Mouse (Mus musculus): Measurements from ENCODE around the gene Fam160a1. TPM values are rescaled to one million over a fixed set of nuclear protein-coding genes. Genes with fewer than 3 reads are reported as not detected.

The Fam160a1 gene
- total RNA-seq, 2 experiments from 2014 or later: 13.5 to 15.0 TPM

- no peak for TF ChIP-seq CTCF (conservative IDR thresholded peaks at IDR 0.05)
- DNase-seq (ENCODE audit: low spot score in 2 of 2): no peak
- Histone ChIP-seq H3K27ac (no peak overlapping the region), H3K4me3 (no peak overlapping the region)
These were observed 101.3 kb downstream of the Fam160a1 start for GRCm38 (mm10) chr3:85715764-85716297.

GRCm38 (mm10) chr3:85713936-85714709 is 103.0 kb downstream of the Fam160a1 start:
- Histone ChIP-seq H3K27ac (no peak overlapping the region), H3K4me3 (no peak overlapping the region)
- DNase-seq (ENCODE audit: low spot score in 2 of 2): no peak
- no peak for TF ChIP-seq CTCF (conservative IDR thresholded peaks at IDR 0.05)

- TF ChIP-seq CTCF (conservative IDR thresholded peaks at IDR 0.05): no peak
- Histone ChIP-seq H3K27ac (no peak overlapping the region), H3K4me3 (no peak overlapping the region)
- DNase-seq (ENCODE audit: low spot score in 2 of 2): no peak
These were observed 106.4 kb downstream of the Fam160a1 start for GRCm38 (mm10) chr3:85710695-85711094.

- H3K27ac ChIP-seq: no peak overlapping the region
- H3K4me3 ChIP-seq: no peak overlapping the region
- DNase-seq (ENCODE audit: low spot score in 2 of 2): peak; percentile 33 to 51
- TF ChIP-seq CTCF (conservative IDR thresholded peaks at IDR 0.05): peak; percentile 95
These were observed 109.7 kb downstream of the Fam160a1 start for GRCm38 (mm10) chr3:85707421-85707820.

- Histone ChIP-seq H3K27ac (no peak overlapping the region), H3K4me3 (no peak overlapping the region)
- DNase-seq (ENCODE audit: low spot score in 2 of 2): no peak
- no peak for TF ChIP-seq CTCF (conservative IDR thresholded peaks at IDR 0.05)
These were observed 113.8 kb downstream of the Fam160a1 start for GRCm38 (mm10) chr3:85703141-85703882.

- no peak overlapping the region for H3K4me3 ChIP-seq
- no peak for DNase-seq (ENCODE audit: low spot score in 2 of 2)
- no peak for TF ChIP-seq CTCF (conservative IDR thresholded peaks at IDR 0.05)
- no peak overlapping the region for H3K27ac ChIP-seq
These were observed 118.6 kb downstream of the Fam160a1 start for GRCm38 (mm10) chr3:85698496-85698895.

- Histone ChIP-seq H3K4me3 (no peak overlapping the region), H3K27ac (no peak overlapping the region)
- TF ChIP-seq CTCF (conservative IDR thresholded peaks at IDR 0.05): no peak
- DNase-seq (ENCODE audit: low spot score in 2 of 2): no peak
These were observed 122.0 kb downstream of the Fam160a1 start for GRCm38 (mm10) chr3:85695056-85695455.

GRCm38 (mm10) chr3:85693013-85693412 is 124.1 kb downstream of the Fam160a1 start:
- Histone ChIP-seq H3K4me3 (no peak overlapping the region), H3K27ac (no peak overlapping the region)
- DNase-seq (ENCODE audit: low spot score in 2 of 2): no peak
- TF ChIP-seq CTCF (conservative IDR thresholded peaks at IDR 0.05): no peak

- DNase-seq (ENCODE audit: low spot score in 2 of 2): no peak
- TF ChIP-seq CTCF (conservative IDR thresholded peaks at IDR 0.05): no peak
- H3K4me3 ChIP-seq: no peak overlapping the region
- no peak overlapping the region for H3K27ac ChIP-seq
These were observed 126.0 kb downstream of the Fam160a1 start for GRCm38 (mm10) chr3:85691134-85691533.

- Histone ChIP-seq H3K27ac (no peak overlapping the region), H3K4me3 (no peak overlapping the region)
- TF ChIP-seq CTCF (conservative IDR thresholded peaks at IDR 0.05): no peak
- no peak for DNase-seq (ENCODE audit: low spot score in 2 of 2)
These were observed 128.8 kb downstream of the Fam160a1 start for GRCm38 (mm10) chr3:85688341-85688740.

- no peak for DNase-seq (ENCODE audit: low spot score in 2 of 2)
- Histone ChIP-seq H3K27ac (no peak overlapping the region), H3K4me3 (no peak overlapping the region)
- TF ChIP-seq CTCF (conservative IDR thresholded peaks at IDR 0.05): no peak
These were observed 131.8 kb downstream of the Fam160a1 start for GRCm38 (mm10) chr3:85685271-85685670.

- H3K4me3 ChIP-seq: peak overlapping the region; percentile 50
- H3K27ac ChIP-seq: peak overlapping the region; percentile 89
- peak in 1 of 2 experiments; percentile 45 for DNase-seq (ENCODE audit: low spot score in 2 of 2)
These were observed 133.5 kb downstream of the Fam160a1 start for GRCm38 (mm10) chr3:85683618-85684017.

GRCm38 (mm10) chr3:85681136-85681535 is 136.0 kb downstream of the Fam160a1 start:
- H3K27ac ChIP-seq: peak overlapping the region; percentile 89
- no peak for DNase-seq (ENCODE audit: low spot score in 2 of 2)
- no peak for TF ChIP-seq CTCF (conservative IDR thresholded peaks at IDR 0.05)
- peak overlapping the region; percentile 50 for H3K4me3 ChIP-seq

More at GRCm38 (mm10) chr3:85683618-85684017, 133.5 kb downstream of the Fam160a1 start:
- no peak for TF ChIP-seq CTCF (conservative IDR thresholded peaks at IDR 0.05)

Data from layer of hippocampus, adult 2 months (tissue).